Comparison of ENCODE assay signal across 8 mouse cellular contexts in the genomic region with DNA sequence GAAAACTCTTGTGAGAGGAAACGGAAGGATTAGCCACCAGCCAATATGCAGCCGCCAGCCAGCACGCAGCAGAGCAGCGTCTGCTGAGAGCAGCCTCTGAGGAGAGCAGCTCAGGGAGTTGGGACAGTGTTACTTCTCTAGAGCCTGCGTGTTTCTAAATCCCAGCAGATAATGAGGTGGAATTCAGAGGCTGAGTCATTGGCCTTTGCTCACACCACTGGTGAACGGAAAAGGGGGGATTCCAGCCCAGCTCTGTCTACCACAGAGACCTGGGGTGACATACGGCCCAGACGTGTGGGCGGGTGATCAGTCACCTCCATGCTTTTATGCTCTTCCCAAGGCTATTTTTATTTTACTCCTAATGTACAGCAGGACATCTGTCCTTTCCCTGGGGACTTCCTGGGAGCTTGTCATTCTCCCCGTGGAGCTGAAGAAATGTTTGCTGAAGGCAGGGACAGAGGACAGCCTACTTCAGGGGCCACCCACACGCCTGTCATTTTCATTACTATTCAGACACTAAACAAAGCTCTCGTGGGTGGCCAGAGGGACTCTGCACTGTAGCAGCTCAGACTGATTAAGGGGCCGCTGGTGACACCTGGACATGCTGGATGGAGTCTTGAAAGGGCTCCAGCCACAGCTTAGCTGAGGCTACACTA. TPM values are rescaled to one million over a fixed set of nuclear protein-coding genes. Genes with fewer than 3 reads are reported as not detected.
A peak's percentile ranks its signal among the peaks of the same experiment; 100 is the strongest.
DNase-seq lines count a peak whose midpoint lies in the region; ATAC-seq and TF ChIP-seq lines count a peak whose summit lies in the region.

No protein-coding gene starts in this region.

- no peak for TF ChIP-seq EP300 in CH12.LX (IDR thresholded peaks at IDR 0.05; ENCODE audit: low read length)

- peak overlapping the region; percentile 47 for H3K4me2 ChIP-seq in heart, embryonic 12.5 days
- H3K4me2 ChIP-seq in CH12.LX (ENCODE audit: insufficient read depth, low read depth, poor library complexity, severe bottlenecking) = peak overlapping the region; percentile 13; the same call in 1 of the 2 replicates
- H3K4me2 ChIP-seq in embryonic facial prominence, embryonic 13.5 days = no peak overlapping the region
- no peak overlapping the region for H3K4me2 ChIP-seq in intestine, embryonic 16.5 days (ENCODE audit: low read depth, low read length)

- H3K27me3 ChIP-seq in heart, embryonic 12.5 days (replicated peaks) = peaks cover 13% of the 10 kb centered on the region; the same call in 1 of the 2 replicates
- no peaks in the 10 kb centered on the region for H3K27me3 ChIP-seq in CH12.LX (replicated peaks)
- no peaks in the 10 kb centered on the region for H3K27me3 ChIP-seq in embryonic facial prominence, embryonic 13.5 days
- no peaks in the 10 kb centered on the region for H3K27me3 ChIP-seq in intestine, embryonic 16.5 days (replicated peaks; ENCODE audit: control insufficient read depth, insufficient read depth, low read length)

- ATAC-seq in heart, embryonic 12.5 days (ENCODE audit: insufficient number of reproducible peaks, low FRiP score) = no peak
- ATAC-seq in embryonic facial prominence, embryonic 13.5 days (ENCODE audit: insufficient number of reproducible peaks, insufficient read depth, low FRiP score, low TSS enrichment, low read depth) = no peak
- ATAC-seq in intestine, embryonic 16.5 days = peak; percentile 56; the same call in 1 of the 2 replicates

- WGBS in heart, embryonic 12.5 days = 13% methylated on average over 13 of the region's 13 CpGs
- 24% methylated on average over 13 of the region's 13 CpGs for WGBS in embryonic facial prominence, embryonic 13.5 days
- WGBS in intestine, embryonic 16.5 days = 11% methylated on average over 13 of the region's 13 CpGs

- no peak for TF ChIP-seq CTCF in CH12.LX (conservative IDR thresholded peaks at IDR 0.05 in 1 of 2, IDR thresholded peaks at IDR 0.05 in 1 of 2; ENCODE audit: low read depth in 2 of 2, low read length in 2 of 2)

- H3K9ac ChIP-seq in heart, embryonic 12.5 days = 0 out of 2 replicates have a peak overlapping the region, but pooled peaks have one; percentile 36
- no peak overlapping the region for H3K9ac ChIP-seq in CH12.LX (ENCODE audit: insufficient read depth, low read depth)
- 0 out of 2 replicates have a peak overlapping the region, but pooled peaks have one; percentile 17 for H3K9ac ChIP-seq in embryonic facial prominence, embryonic 13.5 days
- H3K9ac ChIP-seq in intestine, embryonic 16.5 days (ENCODE audit: low read depth, low read length) = peak overlapping the region; percentile 24; the same call in 1 of the 2 replicates

- no peak for TF ChIP-seq POLR2A in CH12.LX (IDR thresholded peaks at IDR 0.05; ENCODE audit: low read depth, low read length)

- no peak overlapping the region for H3K27ac ChIP-seq in heart, embryonic 12.5 days (ENCODE audit: poor library complexity, severe bottlenecking)
- H3K27ac ChIP-seq in CH12.LX (ENCODE audit: insufficient read depth, low read depth) = no peak overlapping the region
- H3K27ac ChIP-seq in embryonic facial prominence, embryonic 13.5 days = no peak overlapping the region
- peak overlapping the region; percentile 3 for H3K27ac ChIP-seq in intestine, embryonic 16.5 days (ENCODE audit: low read length)

- TF ChIP-seq RAD21 in CH12.LX (IDR thresholded peaks at IDR 0.05; ENCODE audit: low read depth, low read length) = no peak

- no peaks in the 10 kb centered on the region for H3K9me3 ChIP-seq in heart, embryonic 12.5 days (replicated peaks)
- no peaks in the 10 kb centered on the region for H3K9me3 ChIP-seq in CH12.LX (replicated peaks; ENCODE audit: low read length)
- H3K9me3 ChIP-seq in embryonic facial prominence, embryonic 13.5 days = no peaks in the 10 kb centered on the region
- H3K9me3 ChIP-seq in intestine, embryonic 16.5 days (ENCODE audit: control insufficient read depth, low read length) = no peaks in the 10 kb centered on the region

- intact Hi-C loops in heart, postnatal 36 days (cut with DNase I) = no loop called here

- no peaks in the 10 kb centered on the region for H3K79me2 ChIP-seq in CH12.LX (replicated peaks; ENCODE audit: control insufficient read depth, extremely low read depth, insufficient read depth, poor library complexity, severe bottlenecking)

- dilution Hi-C loops in CH12.LX (cut with MboI; ENCODE audit: extremely low pct_ligation_motif_present, extremely low pct_unique_long_range_greater_than_20kb, low sequenced_read_pairs) = no loop called here

- no peak overlapping the region for H3K4me3 ChIP-seq in heart, embryonic 12.5 days
- H3K4me3 ChIP-seq in CH12.LX (replicated peaks in 1 of 3; ENCODE audit: low read depth in 2 of 3, low read length in 2 of 3, poor library complexity in 1 of 3) = no peak overlapping the region
- H3K4me3 ChIP-seq in embryonic facial prominence, embryonic 13.5 days = no peak overlapping the region
- no peak overlapping the region for H3K4me3 ChIP-seq in intestine, embryonic 16.5 days (ENCODE audit: low read length)

- no peaks in the 10 kb centered on the region for H3K36me3 ChIP-seq in heart, embryonic 12.5 days
- H3K36me3 ChIP-seq in CH12.LX (replicated peaks in 1 of 2; ENCODE audit: control insufficient read depth in 1 of 2, insufficient read depth in 1 of 2, low read length in 1 of 2) = peaks cover 0 to 18% of the 10 kb centered on the region in 2 experiments
- H3K36me3 ChIP-seq in embryonic facial prominence, embryonic 13.5 days = no peaks in the 10 kb centered on the region
- no peaks in the 10 kb centered on the region for H3K36me3 ChIP-seq in intestine, embryonic 16.5 days (ENCODE audit: control insufficient read depth, insufficient read depth, low read length)

- in situ Hi-C loops in CH12.LX (cut with MboI; ENCODE audit: low pct_ligation_motif_present, low pct_unique_long_range_greater_than_20kb, low sequenced_read_pairs) = no loop called here

- H3K4me1 ChIP-seq in heart, embryonic 12.5 days (replicated peaks) = peaks cover 18% of the 10 kb centered on the region
- H3K4me1 ChIP-seq in CH12.LX (ENCODE audit: control insufficient read depth in 1 of 2, insufficient read depth in 2 of 2) = peaks cover 22 to 54% of the 10 kb centered on the region in 2 experiments
- H3K4me1 ChIP-seq in embryonic facial prominence, embryonic 13.5 days = peaks cover 13% of the 10 kb centered on the region; the same call in 1 of the 2 replicates
- H3K4me1 ChIP-seq in intestine, embryonic 16.5 days (ENCODE audit: control insufficient read depth, insufficient read depth, low read length) = peaks cover 14% of the 10 kb centered on the region

- no peak for DNase-seq in heart, postnatal 36 days
- DNase-seq in CH12.LX (ENCODE audit: extremely low read depth) = peak; percentile 42
- peak; percentile 34 for DNase-seq in retina, postnatal 7 days (ENCODE audit: low read depth, low spot score)
- DNase-seq in spleen, postnatal 14 days (ENCODE audit: low spot score in 2 of 2) = no peak
- no peak for DNase-seq in frontal cortex, postnatal 14 days (ENCODE audit: low spot score in 2 of 2)

TF ChIP-seq in CH12.LX, 34 proteins besides CTCF, POLR2A, EP300 and RAD21:
- TF ChIP-seq BHLHE40 (IDR thresholded peaks at IDR 0.05; ENCODE audit: low read depth, low read length) = peak; percentile 49; the same call in 1 of the 2 replicates
- peak; percentile 36 for TF ChIP-seq ETS1 (conservative IDR thresholded peaks at IDR 0.05; ENCODE audit: low read depth, low read length)
- no peak for TF ChIP-seq POLR2AphosphoS2 (IDR thresholded peaks at IDR 0.05; ENCODE audit: low read depth, low read length)
- no peak for TF ChIP-seq USF2 (conservative IDR thresholded peaks at IDR 0.05; ENCODE audit: low read depth, low read length)
TF ChIP-seq in CH12.LX: peak in this region for 2.

RNA-seq across cellular contexts. Expression of a gene that starts 20.1 kb away (rescaled TPM):
- 0.63 and 0.77 TPM in 2 replicates for polyA plus RNA-seq in heart, embryonic 12.5 days (2016; fragmentation: Nextera tagmentation; extraction: Ambion mirVana)
- under 1 TPM in 1 of 2 experiments, not detected in 1; 0.03 TPM for total RNA-seq in heart, postnatal 36 days (2021)
- total RNA-seq in CH12.LX (2012; rRNA removed) (41.6 and 49.7 TPM in 2 replicates), CH12.LX (2014; rRNA removed) (11.3 and 13.2 TPM in 2 replicates)
- polyA plus RNA-seq in CH12.LX (2012; ENCODE audit: insufficient read length, low read depth) = 26.6 and 27.2 TPM in 2 replicates
- 7.6 and 7.7 TPM in 2 replicates for polyA plus RNA-seq in embryonic facial prominence, embryonic 13.5 days (2015; fragmentation: Nextera tagmentation; extraction: Ambion mirVana)
- 1.3 and 2.0 TPM in 2 replicates for polyA plus RNA-seq in intestine, embryonic 16.5 days (2015; fragmentation: Nextera tagmentation; extraction: Ambion mirVana)

Comparison
In these comparisons a context has a peak if more than half of its experiments do, and no peak if none do; other contexts are left out.
1. H3K4me2 ChIP-seq: peak in heart, embryonic 12.5 days (single experiment) and CH12.LX (single experiment); none in embryonic facial prominence, embryonic 13.5 days (single experiment) and intestine, embryonic 16.5 days (single experiment).
2. DNase-seq: peak in CH12.LX (single experiment) and retina, postnatal 7 days (single experiment); none in heart, postnatal 36 days (0 of 2), spleen, postnatal 14 days (0 of 2) and frontal cortex, postnatal 14 days (0 of 2).